Mouse (Mus musculus): ENCODE measurements at regions not wholly inside any gene's neighbourhood (a gene's known extent, or its start where the extent isn't known, plus 50 kb on each side); places are given as distances from the start of the nearest gene placed in this dataset.

DNA sequence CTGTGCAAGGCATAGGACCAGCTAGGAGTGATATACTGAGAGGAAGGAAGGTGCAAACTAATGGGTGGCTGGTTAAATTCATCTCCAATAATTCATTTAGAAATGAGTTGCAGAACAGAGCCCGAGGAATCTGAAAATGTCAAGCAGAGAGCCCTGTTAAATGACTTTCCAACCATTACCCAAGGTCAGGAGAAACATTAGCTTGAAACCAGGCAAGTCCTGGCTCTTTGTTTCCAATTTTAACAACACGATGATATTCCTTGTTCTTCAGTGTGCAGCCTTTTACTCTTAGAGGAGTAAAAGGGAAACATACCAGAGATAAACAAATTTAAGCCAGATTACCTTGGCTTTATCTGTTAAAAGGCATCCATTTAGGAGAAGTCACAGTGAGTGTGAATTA lies 2318.4 kb downstream of the Poteg start:
- Histone ChIP-seq H3K27me3 (no peaks in the 10 kb centered on the region), H3K4me1 (no peaks in the 10 kb centered on the region), H3K4me2 (no peak overlapping the region), H3K27ac (no peak overlapping the region), H3K9ac (no peak overlapping the region), H3K4me3 (no peak overlapping the region), H3K9me3 (replicated peaks) (no peaks in the 10 kb centered on the region), H3K36me3 (ENCODE audit: poor library complexity, severe bottlenecking) (no peaks in the 10 kb centered on the region)
- WGBS = 83% methylated on average over 2 of the region's 2 CpGs
- no peak for ATAC-seq

DNA sequence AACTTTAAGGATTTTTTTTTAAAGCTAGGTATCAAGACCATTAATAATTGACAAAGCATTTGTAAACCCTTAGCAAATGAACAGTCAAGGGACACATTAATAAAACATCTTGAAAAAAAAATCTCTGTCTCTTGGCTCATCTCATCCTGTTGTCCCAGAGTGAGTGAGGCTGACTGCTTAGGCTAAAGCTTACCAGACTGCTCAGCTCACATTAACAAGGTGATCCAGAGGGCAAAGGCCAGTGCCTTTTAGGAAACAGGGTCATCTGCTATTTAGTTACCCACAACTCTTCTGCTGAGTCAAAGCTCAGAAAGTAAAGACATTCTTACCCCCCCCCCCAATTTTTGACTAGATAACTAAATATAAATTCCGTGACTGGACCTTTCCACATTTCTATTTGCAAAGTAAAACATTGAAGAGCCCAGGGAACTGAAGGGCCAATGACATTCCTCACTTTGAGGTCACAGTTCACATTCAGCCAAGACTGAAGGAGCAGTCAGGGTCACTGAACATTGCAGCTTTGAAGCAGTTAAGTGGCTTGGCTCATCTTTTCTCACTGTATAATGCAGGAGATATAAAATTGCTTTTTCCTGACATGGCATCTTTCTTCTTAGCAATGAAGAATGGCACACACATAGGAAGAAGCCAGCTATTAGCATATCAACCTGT lies 2318.9 kb downstream of the Poteg start:
- Histone ChIP-seq H3K9me3 (replicated peaks) (no peaks in the 10 kb centered on the region), H3K4me3 (no peak overlapping the region), H3K4me2 (no peak overlapping the region), H3K36me3 (ENCODE audit: poor library complexity, severe bottlenecking) (no peaks in the 10 kb centered on the region), H3K27me3 (no peaks in the 10 kb centered on the region), H3K4me1 (no peaks in the 10 kb centered on the region), H3K27ac (no peak overlapping the region), H3K9ac (no peak overlapping the region)
- WGBS = 76% methylated on average over 1 of the region's 1 CpGs
- no peak for ATAC-seq

DNA sequence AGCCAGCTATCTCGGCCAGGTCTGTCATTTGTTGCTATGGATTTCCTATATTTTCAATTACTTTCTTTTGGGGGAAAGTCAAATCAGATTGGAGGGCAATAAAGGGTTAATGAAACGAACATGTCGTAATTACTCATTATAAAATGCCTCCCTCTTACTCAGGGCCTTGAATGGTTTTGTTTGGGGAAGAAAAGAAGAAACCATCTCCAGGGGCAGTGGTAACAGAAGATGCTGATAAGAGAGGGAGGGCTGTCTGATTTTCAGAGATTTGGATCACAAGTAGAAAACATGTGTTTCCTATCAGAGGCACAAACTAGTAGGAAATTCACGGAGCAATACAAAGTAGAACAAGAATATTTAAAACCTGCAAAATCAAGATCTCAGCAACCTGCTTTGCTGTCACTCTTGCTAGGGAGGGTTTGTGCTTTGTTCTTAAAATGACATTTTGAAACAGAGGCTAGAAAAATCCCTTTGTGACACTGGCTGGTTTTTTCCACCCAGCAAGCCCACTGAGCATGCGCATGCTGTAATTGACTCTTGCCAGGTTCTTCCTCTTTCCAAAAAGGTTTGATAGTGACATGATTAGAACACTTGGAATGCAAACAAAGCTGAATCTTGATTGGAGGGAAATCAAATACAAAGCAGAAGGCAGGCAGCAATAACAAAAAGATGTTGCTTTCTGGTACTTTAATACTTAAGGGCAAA lies 2329.8 kb downstream of the Poteg start:
- no peak overlapping the region for H3K4me2 ChIP-seq
- H3K9me3 ChIP-seq (replicated peaks) = no peaks in the 10 kb centered on the region
- ATAC-seq = no peak
- no peaks in the 10 kb centered on the region for H3K4me1 ChIP-seq
- H3K4me3 ChIP-seq = no peak overlapping the region
- no peaks in the 10 kb centered on the region for H3K36me3 ChIP-seq (ENCODE audit: poor library complexity, severe bottlenecking)
- H3K9ac ChIP-seq = no peak overlapping the region
- H3K27me3 ChIP-seq = no peaks in the 10 kb centered on the region
- H3K27ac ChIP-seq = no peak overlapping the region
- WGBS = 48% methylated on average over 5 of the region's 5 CpGs

DNA sequence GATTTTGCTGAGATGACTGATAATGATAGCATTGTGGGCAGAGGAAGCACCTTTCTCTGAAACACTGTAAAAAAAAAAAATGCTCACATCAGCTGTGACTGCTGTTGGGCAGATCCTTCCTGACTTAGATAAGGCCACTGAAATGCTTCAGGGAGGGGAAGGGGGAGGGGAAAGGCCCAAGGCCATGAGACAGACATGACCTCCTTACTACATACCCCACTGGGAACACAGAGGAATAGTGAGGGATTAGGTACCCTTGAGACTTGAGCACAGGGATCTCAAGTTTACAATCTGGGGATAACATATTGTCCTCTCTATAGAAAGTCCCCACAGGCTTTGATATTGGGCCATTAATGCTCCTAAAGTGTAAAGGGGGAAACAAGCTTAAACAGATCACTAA lies 2341.7 kb downstream of the Poteg start:
- ATAC-seq = no peak
- H3K27ac ChIP-seq = no peak overlapping the region

DNA sequence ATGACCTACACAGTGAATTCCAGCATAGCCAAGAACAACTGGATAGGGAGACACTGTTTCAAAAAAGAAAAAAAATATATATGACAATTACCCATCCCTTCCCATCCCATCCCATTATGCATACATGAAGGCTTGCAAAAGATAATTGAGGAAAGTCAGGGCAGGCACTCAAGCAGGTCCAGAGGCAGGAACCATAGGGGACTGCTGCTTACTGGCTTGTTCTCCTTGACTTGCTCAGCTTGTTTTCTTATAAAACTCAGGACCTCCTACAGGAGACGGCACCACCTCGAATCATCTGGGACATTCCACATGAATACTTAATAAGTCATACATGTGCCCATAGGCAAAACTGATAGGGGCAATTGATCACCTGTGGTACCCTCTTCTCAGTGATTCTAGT lies 2342.6 kb downstream of the Poteg start:
- no peaks in the 10 kb centered on the region for H3K36me3 ChIP-seq (ENCODE audit: poor library complexity, severe bottlenecking)
- H3K9ac ChIP-seq = no peak overlapping the region
- H3K4me2 ChIP-seq = no peak overlapping the region
- ATAC-seq = peak; percentile 36; the same call in 1 of the 2 replicates
- WGBS = 91% methylated on average over 2 of the region's 2 CpGs
- H3K4me3 ChIP-seq = no peak overlapping the region
- no peaks in the 10 kb centered on the region for H3K27me3 ChIP-seq
- no peaks in the 10 kb centered on the region for H3K9me3 ChIP-seq (replicated peaks)
- no peaks in the 10 kb centered on the region for H3K4me1 ChIP-seq
- no peak overlapping the region for H3K27ac ChIP-seq

More for the DNA sequence above, 2341.7 kb downstream of the Poteg start:
- Histone ChIP-seq H3K4me3 (no peak overlapping the region), H3K9ac (no peak overlapping the region), H3K36me3 (ENCODE audit: poor library complexity, severe bottlenecking) (no peaks in the 10 kb centered on the region), H3K9me3 (replicated peaks) (no peaks in the 10 kb centered on the region), H3K27me3 (no peaks in the 10 kb centered on the region), H3K4me2 (no peak overlapping the region), H3K4me1 (no peaks in the 10 kb centered on the region)

DNA sequence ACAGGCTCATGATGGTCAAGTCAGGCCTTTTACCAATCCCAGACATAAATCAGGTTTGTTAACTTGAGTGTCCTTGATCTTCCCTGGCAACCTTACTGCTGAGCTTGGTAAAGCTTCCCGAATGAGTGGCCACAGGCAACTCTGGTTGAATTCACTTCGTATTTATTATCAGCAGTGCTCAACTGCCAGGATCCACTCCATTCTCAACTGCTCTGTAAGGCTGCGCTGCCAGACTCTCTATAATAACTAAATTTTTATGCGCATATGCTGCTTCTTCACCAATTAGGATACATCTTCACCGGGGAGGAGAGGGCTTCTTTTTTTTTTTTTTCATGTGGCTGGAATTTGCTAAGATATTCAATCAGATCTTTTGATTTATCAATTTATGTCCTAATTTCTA lies 2359.8 kb downstream of the Poteg start:
- no peaks in the 10 kb centered on the region for H3K36me3 ChIP-seq (ENCODE audit: poor library complexity, severe bottlenecking)
- ATAC-seq = no peak
- H3K27ac ChIP-seq = no peak overlapping the region

DNA sequence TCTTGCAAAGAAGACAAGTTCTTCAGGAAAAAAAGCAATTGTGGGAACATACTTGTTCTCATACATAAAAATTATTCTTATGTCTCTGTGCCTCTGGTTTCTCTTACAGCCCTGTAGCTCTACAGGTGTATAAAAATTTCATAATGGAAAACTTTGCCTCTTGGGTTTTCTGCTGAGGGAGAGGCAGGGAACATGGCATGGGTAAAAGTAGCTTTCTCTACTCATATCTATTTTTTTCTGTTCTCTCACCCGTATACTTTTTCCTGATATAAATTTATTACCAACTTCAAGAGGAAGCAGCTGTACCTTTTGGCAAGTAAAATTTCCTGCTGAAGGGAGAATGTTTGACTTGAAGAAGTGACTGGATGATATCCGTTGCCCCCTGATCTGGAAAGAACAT lies 2388.6 kb downstream of the Poteg start:
- WGBS = 89% methylated on average over 2 of the region's 2 CpGs
- no peaks in the 10 kb centered on the region for H3K4me1 ChIP-seq
- H3K27me3 ChIP-seq = no peaks in the 10 kb centered on the region
- ATAC-seq = no peak
- H3K4me3 ChIP-seq = no peak overlapping the region
- H3K9ac ChIP-seq = no peak overlapping the region
- no peak overlapping the region for H3K27ac ChIP-seq
- H3K4me2 ChIP-seq = no peak overlapping the region
- no peaks in the 10 kb centered on the region for H3K36me3 ChIP-seq (ENCODE audit: poor library complexity, severe bottlenecking)
- H3K9me3 ChIP-seq (replicated peaks) = no peaks in the 10 kb centered on the region

More for the DNA sequence above, 2359.8 kb downstream of the Poteg start:
- no peaks in the 10 kb centered on the region for H3K4me1 ChIP-seq
- 66% methylated on average over 5 of the region's 5 CpGs for WGBS
- H3K9me3 ChIP-seq (replicated peaks) = no peaks in the 10 kb centered on the region
- no peak overlapping the region for H3K9ac ChIP-seq
- H3K4me3 ChIP-seq = no peak overlapping the region
- H3K27me3 ChIP-seq = no peaks in the 10 kb centered on the region
- no peak overlapping the region for H3K4me2 ChIP-seq

Measured in forebrain, embryonic 13.5 days (tissue).